Mouse (Mus musculus): ENCODE measurements around the gene Acsbg2.

The Acsbg2 gene

GRCm38 (mm10) chr17:56823352-56823751, 50.9 kb downstream of the Acsbg2 start:
- no peak for DNase-seq (ENCODE audit: low read depth, low spot score)

GRCm38 (mm10) chr17:56822380-56822779, 51.9 kb downstream of the Acsbg2 start:
- no peak for DNase-seq (ENCODE audit: low read depth, low spot score)

- DNase-seq (ENCODE audit: low read depth, low spot score) = peak; percentile 63
Measured at GRCm38 (mm10) chr17:56819694-56820111, 54.5 kb downstream of the Acsbg2 start.

- DNase-seq (ENCODE audit: low read depth, low spot score) = no peak
Measured at GRCm38 (mm10) chr17:56819032-56819545, 55.2 kb downstream of the Acsbg2 start.

- DNase-seq (ENCODE audit: low read depth, low spot score) = no peak
Measured at GRCm38 (mm10) chr17:56818067-56818636, 56.1 kb downstream of the Acsbg2 start.

GRCm38 (mm10) chr17:56815057-56815345, 59.2 kb downstream of the Acsbg2 start:
- no peak for DNase-seq (ENCODE audit: low read depth, low spot score)

- DNase-seq (ENCODE audit: low read depth, low spot score) = peak; percentile 87
Measured at GRCm38 (mm10) chr17:56814316-56815056, 59.8 kb downstream of the Acsbg2 start.

- DNase-seq (ENCODE audit: low read depth, low spot score) = peak; percentile 76
Measured at GRCm38 (mm10) chr17:56810245-56810644, 64.0 kb downstream of the Acsbg2 start.

GRCm38 (mm10) chr17:56808518-56808917, 65.7 kb downstream of the Acsbg2 start:
- DNase-seq (ENCODE audit: low read depth, low spot score) = peak; percentile 87

GRCm38 (mm10) chr17:56805784-56806183, 68.5 kb downstream of the Acsbg2 start:
- DNase-seq (ENCODE audit: low read depth, low spot score) = no peak

GRCm38 (mm10) chr17:56804952-56805351, 69.3 kb downstream of the Acsbg2 start:
- peak; percentile 27 for DNase-seq (ENCODE audit: low read depth, low spot score)

- DNase-seq (ENCODE audit: low read depth, low spot score) = no peak
Measured at GRCm38 (mm10) chr17:56802065-56802464, 72.2 kb downstream of the Acsbg2 start.

GRCm38 (mm10) chr17:56799276-56799675, 75.0 kb downstream of the Acsbg2 start:
- no peak for DNase-seq (ENCODE audit: low read depth, low spot score)

GRCm38 (mm10) chr17:56793614-56794319, 80.5 kb downstream of the Acsbg2 start:
- DNase-seq (ENCODE audit: low read depth, low spot score) = no peak

Data from brain, adult 2 months (tissue).